8 mouse cellular contexts compared by ENCODE assay signal in the genomic region with DNA sequence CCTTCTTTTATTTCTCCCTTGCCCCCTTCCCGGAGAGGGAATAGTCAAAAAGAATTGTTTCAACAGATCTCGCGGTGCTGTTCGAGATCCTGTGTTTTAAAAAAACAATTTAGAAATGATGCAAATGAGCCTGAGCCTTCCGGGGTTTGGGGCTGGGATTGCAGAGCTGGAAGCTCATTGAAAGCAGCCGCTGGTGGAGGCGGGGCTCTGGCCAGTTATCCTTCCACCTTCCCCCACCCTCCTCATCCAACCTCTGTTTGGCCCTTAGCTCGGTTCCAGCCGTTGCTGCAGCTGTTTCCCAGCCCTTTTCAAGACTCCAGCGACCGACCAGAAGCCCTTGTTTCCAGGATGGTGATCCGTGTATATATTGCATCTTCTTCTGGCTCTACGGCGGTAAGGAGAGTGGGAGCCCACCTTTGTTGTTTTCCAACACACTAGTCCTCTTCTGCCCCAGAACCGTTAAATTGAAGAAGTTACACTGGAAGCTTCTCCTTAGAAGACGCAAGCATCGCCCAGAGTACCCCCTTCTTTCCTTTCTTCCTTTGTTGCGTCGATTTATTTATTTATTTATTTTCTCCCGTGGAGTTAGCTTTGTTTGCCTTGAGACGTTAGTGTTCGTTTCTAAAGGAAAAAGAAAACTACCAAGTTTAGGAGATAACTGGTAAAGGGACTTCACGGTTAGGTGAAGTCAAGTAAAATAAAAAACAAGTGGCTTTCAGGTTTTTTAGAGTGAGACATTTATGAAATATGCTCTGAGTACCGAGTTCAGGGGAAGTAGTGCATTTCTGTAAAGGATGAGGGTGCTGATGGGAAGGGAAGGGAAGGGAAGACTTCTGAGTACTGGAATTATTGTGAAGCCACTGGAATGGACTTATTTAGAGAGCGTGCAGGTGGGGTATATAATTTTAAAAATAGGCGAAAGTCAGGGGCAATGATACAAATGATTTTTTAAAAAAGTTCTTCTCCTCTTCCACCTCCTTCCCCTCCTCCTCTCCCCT. TPM values are rescaled to one million over a fixed set of nuclear protein-coding genes. Genes with fewer than 3 reads are reported as not detected.
A peak's percentile ranks its signal among the peaks of the same experiment; 100 is the strongest.
DNase-seq lines count a peak whose midpoint lies in the region; ATAC-seq and TF ChIP-seq lines count a peak whose summit lies in the region.

A gene (plus strand): TSS at position 121 of the 998 bp plus-strand sequence.

- H3K27me3 ChIP-seq in heart, embryonic 12.5 days (replicated peaks) = no peaks in the 10 kb centered on the region
- H3K27me3 ChIP-seq in kidney, postnatal 0 days (ENCODE audit: insufficient read depth, low read length) = no peaks in the 10 kb centered on the region
- H3K27me3 ChIP-seq in liver, embryonic 13.5 days = no peaks in the 10 kb centered on the region
- H3K27me3 ChIP-seq in stomach, embryonic 16.5 days (ENCODE audit: control insufficient read depth, insufficient read depth, low read length) = no peaks in the 10 kb centered on the region

- WGBS in heart, embryonic 12.5 days = 15% methylated on average over 26 of the region's 26 CpGs
- 24% methylated on average over 26 of the region's 26 CpGs for WGBS in kidney, postnatal 0 days
- 9% methylated on average over 26 of the region's 26 CpGs for WGBS in liver, embryonic 13.5 days (ENCODE audit: insufficient replicate concordance)
- WGBS in stomach, embryonic 16.5 days = 12% methylated on average over 26 of the region's 26 CpGs

- TF ChIP-seq CTCF in kidney, postnatal 0 days (IDR thresholded peaks at IDR 0.05; ENCODE audit: low read depth) = no peak

- no peaks in the 10 kb centered on the region for H3K9me3 ChIP-seq in heart, embryonic 12.5 days (replicated peaks)
- H3K9me3 ChIP-seq in kidney, postnatal 0 days (replicated peaks; ENCODE audit: low read length) = no peaks in the 10 kb centered on the region
- H3K9me3 ChIP-seq in liver, embryonic 13.5 days (replicated peaks) = no peaks in the 10 kb centered on the region
- no peaks in the 10 kb centered on the region for H3K9me3 ChIP-seq in stomach, embryonic 16.5 days (replicated peaks; ENCODE audit: control insufficient read depth, low read length)

- H3K9ac ChIP-seq in heart, embryonic 12.5 days = peak within 1 kb of the TSS; percentile 71
- H3K9ac ChIP-seq in kidney, postnatal 0 days (ENCODE audit: low read depth, low read length) = peak within 1 kb of the TSS; percentile 63
- peak within 1 kb of the TSS; percentile 78 for H3K9ac ChIP-seq in liver, embryonic 13.5 days
- H3K9ac ChIP-seq in stomach, embryonic 16.5 days (ENCODE audit: low read length) = peak within 1 kb of the TSS; percentile 72

- peak within 1 kb of the TSS; percentile 59 for H3K4me2 ChIP-seq in heart, embryonic 12.5 days
- H3K4me2 ChIP-seq in kidney, postnatal 0 days (ENCODE audit: low read length) = peak within 1 kb of the TSS; percentile 53
- peak within 1 kb of the TSS; percentile 64 for H3K4me2 ChIP-seq in liver, embryonic 13.5 days
- H3K4me2 ChIP-seq in stomach, embryonic 16.5 days (ENCODE audit: low read depth, low read length) = peak within 1 kb of the TSS; percentile 51

- H3K4me1 ChIP-seq in brown adipose tissue, adult 24 weeks (ENCODE audit: control insufficient read depth, insufficient read depth, insufficient read length, low read length) = peaks cover 2% of the 10 kb centered on the region; the same call in 1 of the 2 replicates
- no peaks in the 10 kb centered on the region for H3K4me1 ChIP-seq in heart, embryonic 12.5 days (replicated peaks)
- no peaks in the 10 kb centered on the region for H3K4me1 ChIP-seq in kidney, postnatal 0 days (replicated peaks; ENCODE audit: insufficient read depth, low read length)
- peaks cover 13% of the 10 kb centered on the region for H3K4me1 ChIP-seq in liver, embryonic 13.5 days (replicated peaks)
- H3K4me1 ChIP-seq in stomach, embryonic 16.5 days (ENCODE audit: control insufficient read depth, insufficient read depth, low read length) = no peaks in the 10 kb centered on the region; the same call in 1 of the 2 replicates

- peak; percentile 87 for ATAC-seq in CD4-positive, CD25-positive, alpha-beta regulatory T cell, adult 4 months
- peak; percentile 95 for ATAC-seq in erythroid progenitor cell, adult 5-6 weeks (replicated peaks; ENCODE audit: low FRiP score, poor library complexity, severe bottlenecking)
- peak; percentile 88 for ATAC-seq in heart, embryonic 12.5 days (ENCODE audit: insufficient number of reproducible peaks, low FRiP score)
- ATAC-seq in kidney, postnatal 0 days (replicated peaks; ENCODE audit: low FRiP score, low read depth) = peak; percentile 98
- peak; percentile 97 for ATAC-seq in liver, embryonic 13.5 days (ENCODE audit: low read depth)
- peak; percentile 97 for ATAC-seq in stomach, embryonic 16.5 days (ENCODE audit: insufficient read depth, low FRiP score)

- no peaks in the 10 kb centered on the region for H3K36me3 ChIP-seq in heart, embryonic 12.5 days
- H3K36me3 ChIP-seq in kidney, postnatal 0 days (ENCODE audit: insufficient read depth, low read length) = no peaks in the 10 kb centered on the region
- H3K36me3 ChIP-seq in liver, embryonic 13.5 days = no peaks in the 10 kb centered on the region
- H3K36me3 ChIP-seq in stomach, embryonic 16.5 days (ENCODE audit: control insufficient read depth, insufficient read depth, low read length) = no peaks in the 10 kb centered on the region

- peak; percentile 93 for DNase-seq in kidney, postnatal 0 days (ENCODE audit: low spot score)
- DNase-seq in liver, embryonic 13.5 days = peak; percentile 60
- DNase-seq in natural killer cell, adult 2 months (ENCODE audit: low spot score in 2 of 2) = peak; percentile 45 to 58

- H3K27ac ChIP-seq in brown adipose tissue, adult 24 weeks (replicated peaks; ENCODE audit: low read depth, low read length) = peak within 1 kb of the TSS; percentile 96
- H3K27ac ChIP-seq in heart, embryonic 12.5 days (ENCODE audit: poor library complexity, severe bottlenecking) = peak within 1 kb of the TSS; percentile 86
- H3K27ac ChIP-seq in kidney, postnatal 0 days = peak within 1 kb of the TSS; percentile 72
- H3K27ac ChIP-seq in liver, embryonic 13.5 days = peak within 1 kb of the TSS; percentile 75
- peak within 1 kb of the TSS; percentile 89 for H3K27ac ChIP-seq in stomach, embryonic 16.5 days (ENCODE audit: low read length)

- peak within 1 kb of the TSS; percentile 99 for H3K4me3 ChIP-seq in brown adipose tissue, adult 24 weeks (ENCODE audit: insufficient read depth, low read depth, low read length)
- H3K4me3 ChIP-seq in heart, embryonic 12.5 days = peak within 1 kb of the TSS; percentile 61
- peak within 1 kb of the TSS; percentile 52 for H3K4me3 ChIP-seq in kidney, postnatal 0 days (replicated peaks; ENCODE audit: low read depth, low read length)
- H3K4me3 ChIP-seq in liver, embryonic 13.5 days (replicated peaks) = peak within 1 kb of the TSS; percentile 68
- peak within 1 kb of the TSS; percentile 61 for H3K4me3 ChIP-seq in stomach, embryonic 16.5 days (replicated peaks; ENCODE audit: low read length)

RNA-seq across cellular contexts. Expression of the gene that starts here (rescaled TPM):
- polyA plus RNA-seq in CD4-positive, CD25-positive, alpha-beta regulatory T cell, adult 4 months (2017; shearing (Covaris generic)) = 100 to 1,000 TPM; 192 to 196 TPM
- 164 and 222 TPM in 2 replicates for polyA plus RNA-seq in brown adipose tissue, adult 24 weeks (2012; ENCODE audit: insufficient read depth, insufficient read length, missing spikeins)
- total RNA-seq in erythroid progenitor cell, adult 5-6 weeks (2015; ENCODE audit: low replicate concordance) = 66.7 and 71.0 TPM in 2 replicates
- total RNA-seq in erythroid progenitor cell, adult 5-6 weeks (2017; ENCODE audit: low replicate concordance) = 35.3 and 38.5 TPM in 2 replicates
- 92.0 and 92.5 TPM in 2 replicates for polyA plus RNA-seq in heart, embryonic 12.5 days (2016; fragmentation: Nextera tagmentation; extraction: Ambion mirVana)
- 57.1 and 69.5 TPM in 2 replicates for polyA plus RNA-seq in kidney, postnatal 0 days (2015; fragmentation: Nextera tagmentation; extraction: Ambion mirVana)
- polyA plus RNA-seq in liver, embryonic 13.5 days (2015; fragmentation: Nextera tagmentation; extraction: Ambion mirVana) = 50.9 and 67.4 TPM in 2 replicates
- 124 and 141 TPM in 2 replicates for polyA plus RNA-seq in stomach, embryonic 16.5 days (2015; fragmentation: Nextera tagmentation; extraction: Ambion mirVana)

Comparison
In these comparisons a context has a peak if more than half of its experiments do, and no peak if none do; other contexts are left out.
1. Peak in every context shown above with its lines: DNase-seq, ATAC-seq, H3K4me3 ChIP-seq and H3K27ac ChIP-seq.